Mouse (Mus musculus) urinary bladder, postnatal 10 days (tissue): ENCODE measurements around the gene Eps8l3.

Experiments
- DNase-seq: peaks from one replicate; pipeline ENCODE4 v3.0.0; 2022; ENCODE audit warnings: low spot score

The Eps8l3 gene

GRCm38 (mm10) chr3:107895720-107896569 lies 18.9 kb downstream of the Eps8l3 start, which contains the start of gene Gstm5:
Gene Gstm5, plus strand, starts transcription at chr3:107895821.
- peak; percentile 47 for DNase-seq

DNA sequence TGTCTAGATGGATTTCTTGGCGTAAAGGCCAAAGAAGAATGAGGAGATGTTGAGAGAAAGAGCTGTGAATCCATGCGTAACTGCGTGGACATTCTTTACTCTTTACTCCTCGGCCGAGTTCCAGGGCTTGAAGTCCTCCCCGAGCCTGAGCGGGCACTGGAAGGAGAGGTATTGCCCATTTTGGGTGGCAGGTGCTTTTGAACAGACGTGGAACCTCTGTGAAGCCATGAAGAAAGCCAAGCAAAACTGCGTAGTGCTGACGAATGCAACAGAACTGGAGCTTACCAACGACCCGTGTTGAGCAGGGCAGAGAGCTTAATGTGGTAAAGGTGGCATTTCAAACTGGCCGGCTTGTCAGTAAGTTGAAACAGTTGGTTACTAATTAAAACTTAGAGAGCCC lies 21.7 kb downstream of the Eps8l3 start:
- DNase-seq = no peak

DNA sequence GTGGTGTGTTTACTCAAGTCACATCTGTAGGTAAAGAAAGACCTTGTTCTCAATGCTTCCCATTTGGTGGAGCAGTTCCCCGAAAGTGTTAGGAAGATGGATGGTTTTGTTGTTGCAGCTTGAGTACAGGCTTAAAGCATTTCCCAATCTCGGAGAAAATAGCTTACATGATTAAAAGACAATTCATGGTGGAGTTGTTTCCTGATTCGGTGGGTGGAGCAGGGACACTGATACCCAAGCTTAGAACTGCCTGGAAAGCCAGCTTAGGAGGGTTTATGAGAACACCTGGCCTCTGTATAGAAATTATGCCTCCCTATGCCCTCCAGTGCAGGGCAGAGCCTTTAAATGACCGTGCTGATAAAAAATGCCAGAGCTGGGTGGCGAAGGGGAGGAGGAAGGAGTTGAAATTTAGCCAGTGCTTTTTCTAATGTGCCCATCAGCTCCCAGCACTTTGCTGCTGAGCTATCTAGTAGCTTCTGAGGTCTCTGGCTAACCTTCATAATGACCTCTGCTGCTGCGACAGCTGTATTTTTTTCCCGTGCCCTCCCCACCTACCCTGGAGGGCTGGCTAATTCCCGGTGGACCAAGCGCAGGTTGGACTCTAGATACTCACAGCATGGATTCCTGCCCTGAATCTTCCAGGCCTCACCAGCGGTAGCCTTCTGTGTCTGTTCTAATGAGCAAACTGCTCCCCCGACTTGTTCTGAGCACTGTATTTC lies 24.1 kb downstream of the Eps8l3 start:
- no peak for DNase-seq

DNA sequence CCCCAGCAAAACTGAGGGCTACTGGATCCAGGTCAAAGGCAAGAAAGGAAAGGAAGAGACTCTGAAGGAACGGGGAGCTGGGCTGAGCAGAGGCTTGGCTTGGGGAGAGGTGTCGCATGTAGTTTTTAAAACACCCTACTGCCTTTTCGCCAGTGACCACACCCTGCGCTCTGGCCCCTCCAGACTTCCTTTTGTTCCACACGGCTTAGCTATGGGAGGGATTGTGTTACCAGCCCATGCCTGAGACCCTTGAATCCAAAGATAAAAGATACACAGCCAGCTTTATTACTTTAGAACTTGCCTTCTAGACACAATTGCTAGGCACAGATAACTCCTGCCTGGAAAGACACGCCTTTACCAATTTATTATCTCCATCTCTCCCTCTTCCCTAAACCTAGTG lies 28.9 kb downstream of the Eps8l3 start:
- no peak for DNase-seq

DNA sequence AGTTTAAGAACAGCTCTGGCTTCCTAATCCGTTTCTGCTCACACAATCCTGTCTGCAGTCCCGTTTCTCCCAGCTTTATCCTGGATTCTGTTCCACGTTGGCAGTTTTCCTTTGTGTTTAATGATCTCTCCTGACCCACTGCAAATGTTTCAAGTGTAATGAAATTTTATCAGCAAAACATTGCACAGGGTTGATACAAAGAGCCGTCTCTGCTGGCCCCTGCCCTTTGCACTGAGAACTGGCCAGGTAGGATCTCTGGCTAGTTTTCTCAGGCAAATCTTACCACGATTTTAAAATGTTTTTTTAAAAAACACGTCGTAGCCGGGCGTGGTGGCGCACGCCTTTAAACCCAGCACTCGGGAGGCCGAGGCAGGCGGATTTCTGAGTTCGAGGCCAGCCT lies 39.6 kb downstream of the Eps8l3 start:
- no peak for DNase-seq

DNA sequence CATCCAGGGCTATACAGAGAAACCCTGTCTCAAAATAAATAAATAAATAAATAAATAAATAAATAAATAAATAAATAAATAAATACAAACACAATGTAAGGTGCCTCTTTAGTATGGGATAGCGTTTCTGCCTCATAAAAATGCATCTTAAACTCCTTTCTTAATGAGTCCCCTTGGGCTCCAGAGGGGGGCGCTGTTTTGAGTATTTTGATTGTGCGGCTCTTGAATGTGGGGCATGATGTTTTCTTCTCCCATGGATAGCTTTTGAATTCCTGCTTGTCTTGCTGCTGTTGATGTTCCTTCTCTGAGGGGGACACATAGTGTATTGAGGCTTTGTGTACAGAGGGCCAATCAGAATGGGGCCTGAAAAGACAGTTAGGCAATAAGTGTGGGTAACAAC lies 40.1 kb downstream of the Eps8l3 start:
- no peak for DNase-seq

GRCm38 (mm10) chr3:107917783-107918408 lies 40.9 kb downstream of the Eps8l3 start:
- no peak for DNase-seq

DNA sequence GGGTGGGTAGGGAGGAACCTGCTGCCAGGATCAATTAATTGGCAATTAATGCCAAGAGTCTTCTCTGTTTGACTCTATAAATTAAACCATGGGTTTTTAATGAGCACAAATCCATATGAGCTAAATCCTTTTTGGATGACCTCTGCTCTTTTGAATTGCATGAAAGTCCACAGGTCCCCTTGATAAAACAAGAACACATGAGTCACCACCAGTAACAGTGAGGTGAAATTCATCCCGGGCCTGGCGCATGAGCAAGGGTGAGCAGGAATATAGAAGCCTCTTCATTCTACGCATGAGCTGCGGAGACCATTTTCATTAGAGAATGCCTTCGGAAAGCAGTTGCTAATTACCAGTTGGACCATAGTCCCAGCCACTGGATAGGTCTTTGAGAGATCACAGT lies 43.3 kb downstream of the Eps8l3 start:
- DNase-seq = no peak

GRCm38 (mm10) chr3:107925335-107925734 lies 48.3 kb downstream of the Eps8l3 start:
- no peak for DNase-seq

- DNase-seq = no peak
These were observed 50.8 kb downstream of the Eps8l3 start for GRCm38 (mm10) chr3:107927841-107928240.

DNA sequence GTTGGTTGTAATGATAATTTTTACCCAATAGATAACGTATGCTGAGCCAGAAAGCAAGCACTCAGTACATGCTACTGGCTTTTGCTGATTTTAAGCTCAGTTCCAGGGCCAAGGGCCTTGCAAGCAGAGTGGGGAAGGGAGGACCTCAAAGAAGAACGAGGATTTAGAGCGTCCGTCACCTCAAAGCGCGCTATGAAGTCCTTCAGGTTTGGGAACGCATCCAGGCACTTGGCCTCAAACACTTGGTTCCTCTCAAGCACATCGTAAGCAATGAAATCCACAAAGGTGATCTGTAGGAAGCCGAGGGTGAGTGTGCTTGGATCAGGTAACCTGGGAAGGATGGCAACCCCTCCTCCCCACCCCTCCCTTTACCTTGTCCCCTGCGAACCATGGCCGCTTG lies 51.7 kb downstream of the Eps8l3 start:
- DNase-seq = no peak

- no peak for DNase-seq
These were observed 52.2 kb downstream of the Eps8l3 start for GRCm38 (mm10) chr3:107929243-107929642.

- DNase-seq = no peak
These were observed 52.7 kb downstream of the Eps8l3 start for GRCm38 (mm10) chr3:107929731-107930130.

DNA sequence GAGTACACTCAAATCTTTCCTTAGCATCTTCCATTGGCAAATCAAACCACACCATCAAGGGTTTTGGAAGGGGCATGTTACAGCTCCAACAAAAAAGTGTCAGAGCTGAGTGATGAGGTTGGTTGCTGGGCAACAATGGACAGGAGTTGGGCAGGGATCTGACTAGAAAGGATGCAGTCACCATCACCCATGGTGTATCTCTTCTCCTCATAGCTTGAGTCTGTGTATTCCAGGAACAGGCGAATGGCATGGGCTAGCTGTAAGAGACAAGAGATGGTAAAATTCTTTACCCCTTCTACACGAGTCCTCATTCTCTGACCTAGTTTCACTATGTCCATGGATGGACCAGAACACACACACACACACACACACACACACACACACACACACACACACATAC lies 54.1 kb downstream of the Eps8l3 start:
- DNase-seq = no peak

DNA sequence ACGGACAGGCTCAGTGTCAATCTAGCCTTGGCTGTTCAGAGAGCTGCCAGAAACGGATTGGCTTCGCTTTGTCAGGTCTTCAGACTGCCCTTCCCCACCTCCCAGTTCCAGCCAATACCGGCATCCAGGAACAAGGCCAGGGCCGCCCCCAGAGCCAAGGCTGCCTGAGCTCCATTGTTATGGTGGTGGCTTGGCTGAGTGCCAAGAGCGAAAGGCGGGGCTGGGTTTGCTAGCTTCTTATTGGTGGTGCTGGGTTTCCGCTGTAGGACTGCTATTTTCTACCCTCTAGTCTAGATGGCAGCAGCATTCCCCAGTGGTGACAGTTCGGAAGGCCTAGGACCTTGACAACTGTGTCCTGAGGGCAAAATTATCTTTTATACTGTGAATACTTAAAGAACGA lies 54.6 kb downstream of the Eps8l3 start, which contains the start of gene Gstm7:
Gene Gstm7, minus strand, starts transcription at position 148 of the 400 bp plus-strand sequence.
- peak; percentile 89 for DNase-seq

- no peak for DNase-seq
These were observed 55.1 kb downstream of the Eps8l3 start for GRCm38 (mm10) chr3:107932128-107932527.

DNA sequence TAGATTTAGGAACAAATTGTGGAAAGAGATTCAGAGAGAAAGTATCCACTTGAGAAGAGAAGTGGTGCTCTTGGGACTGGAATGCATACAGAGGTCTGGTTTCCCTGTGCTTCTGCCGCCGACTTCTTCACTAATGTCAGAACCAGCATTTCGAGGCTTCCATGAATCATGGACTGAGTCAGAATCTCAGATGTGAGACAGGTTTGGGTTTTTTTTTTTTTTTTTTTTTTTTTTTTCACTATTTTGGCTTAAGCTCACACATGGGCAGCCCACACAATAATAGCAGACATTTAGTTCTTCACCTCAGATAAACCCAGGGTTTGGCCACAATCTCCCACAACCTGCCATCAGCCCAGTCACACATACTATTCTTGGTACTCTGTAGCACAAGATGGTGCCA lies 58.2 kb downstream of the Eps8l3 start:
- DNase-seq = no peak

GRCm38 (mm10) chr3:107935888-107936287 lies 58.9 kb downstream of the Eps8l3 start:
- no peak for DNase-seq

- DNase-seq = no peak
These were observed 62.4 kb downstream of the Eps8l3 start for GRCm38 (mm10) chr3:107939403-107939802.

- no peak for DNase-seq
These were observed 62.8 kb downstream of the Eps8l3 start for GRCm38 (mm10) chr3:107939830-107940229.

DNA sequence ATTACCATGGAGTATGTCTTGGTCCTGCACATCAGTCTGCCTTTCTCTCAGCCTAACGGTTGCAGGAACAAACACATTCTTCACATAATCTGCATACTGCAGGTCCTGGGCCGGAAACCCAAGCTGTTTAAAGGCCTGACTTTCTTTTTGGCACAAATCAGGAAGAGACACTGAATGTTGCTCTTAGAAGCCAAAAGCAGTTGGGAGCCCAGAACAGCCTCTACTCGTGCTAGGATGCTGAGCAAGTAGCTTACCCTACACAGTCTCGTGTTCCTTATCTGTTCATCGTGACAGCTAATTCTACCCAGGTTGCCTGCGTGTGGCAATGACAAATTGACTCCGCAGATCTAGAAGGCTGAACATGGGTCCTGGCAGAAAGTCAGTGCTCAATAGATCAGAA lies 63.5 kb downstream of the Eps8l3 start:
- DNase-seq = no peak

- no peak for DNase-seq
These were observed 64.2 kb downstream of the Eps8l3 start for GRCm38 (mm10) chr3:107941261-107941660.
